Mouse (Mus musculus) CH12.LX (cell line): Measurements from ENCODE around the gene Sept4. TPM values are rescaled to one million over a fixed set of nuclear protein-coding genes. Genes with fewer than 3 reads are reported as not detected.

Source experiments
- DNase-seq: peaks from one replicate; pipeline ENCODE4 v3.0.0-alpha.2; 2013; ENCODE audit errors: extremely low read depth
- H3K27ac ChIP-seq: 2 replicates; pipeline ENCODE4 v1.5.1; 2012; ENCODE audit warnings: low read depth, mild to moderate bottlenecking, control low read depth, moderate library complexity; ENCODE audit not compliant: insufficient read depth
- H3K27me3 ChIP-seq: replicated peaks from 2 replicates; pipeline ENCODE3; 2012; ENCODE audit warnings: inconsistent platforms
- H3K36me3 ChIP-seq, 2 experiments: replicated peaks in 1 of 2; 2 replicates each; pipeline versions ENCODE3 to v1.6.1; 2012; ENCODE audit warnings: inconsistent platforms in 1 of 2, low read length in 1 of 2, mild to moderate bottlenecking in 1 of 2, mixed read lengths in 1 of 2, moderate library complexity in 1 of 2; ENCODE audit not compliant: control insufficient read depth in 1 of 2, insufficient read depth in 1 of 2
- H3K4me1 ChIP-seq, 2 experiments: 2 replicates each; pipeline ENCODE4 v1.6.1; 2012; ENCODE audit warnings: inconsistent platforms in 1 of 2, moderate library complexity in 1 of 2; ENCODE audit not compliant: insufficient read depth in 2 of 2, control insufficient read depth in 1 of 2
- H3K4me2 ChIP-seq: 2 replicates; pipeline ENCODE4 v1.6.1; 2012; ENCODE audit warnings: low read depth, mild to moderate bottlenecking, control low read depth; ENCODE audit not compliant: poor library complexity, insufficient read depth, severe bottlenecking
- H3K4me3 ChIP-seq, 3 experiments: fragments of 150-350 bp in 1 of 3; sonication (generic) in 1 of 3; replicated peaks in 1 of 3; 2 replicates each; pipeline versions ENCODE3 to v1.5.1; 2011 to 2012; ENCODE audit warnings: low read depth in 2 of 3, low read length in 2 of 3, mild to moderate bottlenecking in 2 of 3, moderate library complexity in 2 of 3, control low read depth in 1 of 3, improper control_type of control experiment in 1 of 3, inconsistent platforms in 1 of 3, mixed read lengths in 1 of 3; ENCODE audit not compliant: poor library complexity in 1 of 3
- H3K79me2 ChIP-seq: replicated peaks from 2 replicates; pipeline ENCODE4 v1.6.1; 2012; ENCODE audit warnings: mild to moderate bottlenecking, moderate library complexity; ENCODE audit not compliant: control insufficient read depth, poor library complexity, insufficient read depth, severe bottlenecking; ENCODE audit errors: extremely low read depth
- H3K9ac ChIP-seq: 2 replicates; pipeline ENCODE4 v1.6.1; 2012; ENCODE audit warnings: low read depth, mild to moderate bottlenecking, control low read depth, moderate library complexity; ENCODE audit not compliant: insufficient read depth
- H3K9me3 ChIP-seq: replicated peaks from 2 replicates; pipeline ENCODE3; 2012; ENCODE audit warnings: low read length, inconsistent platforms, mixed read lengths
- CHD1 ChIP-seq: IDR thresholded peaks from 2 replicates; pipeline ENCODE4 v1.6.1; 2012; ENCODE audit warnings: low read depth, low read length, improper control_type of control experiment, inconsistent platforms
- ELF1 ChIP-seq: IDR thresholded peaks from 2 replicates; pipeline ENCODE4 v1.6.1; 2014; ENCODE audit warnings: low read depth, mild to moderate bottlenecking, inconsistent platforms, low read length, improper control_type of control experiment
- ETS1 ChIP-seq: conservative IDR thresholded peaks from 2 replicates; pipeline ENCODE4 v1.6.1; 2012; ENCODE audit warnings: low read depth, mild to moderate bottlenecking, inconsistent platforms, low read length, improper control_type of control experiment, moderate library complexity
- HCFC1 ChIP-seq: IDR thresholded peaks from 2 replicates; pipeline ENCODE4 v1.6.1; 2012; ENCODE audit warnings: low read depth, mild to moderate bottlenecking, inconsistent platforms, low read length, improper control_type of control experiment
- IRF4 ChIP-seq: IDR thresholded peaks from 2 replicates; pipeline ENCODE4 v1.6.1; 2014; ENCODE audit warnings: low read depth, mild to moderate bottlenecking, inconsistent platforms, low read length, improper control_type of control experiment
- KAT2A ChIP-seq: IDR thresholded peaks from 2 replicates; pipeline ENCODE4 v1.6.1; 2012; ENCODE audit warnings: low read length, improper control_type of control experiment, inconsistent platforms; ENCODE audit not compliant: insufficient replicate concordance
- MAX ChIP-seq: IDR thresholded peaks from 2 replicates; pipeline ENCODE4 v1.6.1; 2011; ENCODE audit warnings: low read length, improper control_type of control experiment
- MEF2A ChIP-seq: IDR thresholded peaks from 2 replicates; pipeline ENCODE4 v1.6.1; 2014; ENCODE audit warnings: low read depth, mild to moderate bottlenecking, inconsistent platforms, low read length, improper control_type of control experiment, borderline replicate concordance
- MXI1 ChIP-seq: IDR thresholded peaks from 2 replicates; pipeline ENCODE4 v1.6.1; 2011; ENCODE audit warnings: mild to moderate bottlenecking, low read depth, low read length, improper control_type of control experiment
- MYC ChIP-seq: IDR thresholded peaks from 2 replicates; pipeline ENCODE4 v1.6.1; 2011; ENCODE audit warnings: low read depth, mild to moderate bottlenecking, improper control_type of control experiment, low read length
- NELFE ChIP-seq: IDR thresholded peaks from 2 replicates; pipeline ENCODE4 v1.6.1; 2011; ENCODE audit warnings: low read depth, low read length, improper control_type of control experiment
- NRF1 ChIP-seq: IDR thresholded peaks from 2 replicates; pipeline ENCODE4 v1.6.1; 2014; ENCODE audit warnings: low read depth, mild to moderate bottlenecking, inconsistent platforms, low read length, improper control_type of control experiment, moderate library complexity
- PAX5 ChIP-seq: IDR thresholded peaks from 2 replicates; pipeline ENCODE4 v1.6.1; 2012; ENCODE audit warnings: low read length, inconsistent platforms, mixed read lengths
- POLR2A ChIP-seq: IDR thresholded peaks from 2 replicates; pipeline ENCODE4 v1.6.1; 2011; ENCODE audit warnings: low read depth, mild to moderate bottlenecking, improper control_type of control experiment, low read length
- POLR2AphosphoS2 ChIP-seq: IDR thresholded peaks from 2 replicates; pipeline ENCODE4 v1.6.1; 2011; ENCODE audit warnings: low read depth, low read length, improper control_type of control experiment
- SMC3 ChIP-seq: IDR thresholded peaks from 2 replicates; pipeline ENCODE4 v1.6.1; 2011; ENCODE audit warnings: low read depth, low read length, improper control_type of control experiment
- TBP ChIP-seq: conservative IDR thresholded peaks from 2 replicates; pipeline ENCODE4 v1.6.1; 2011; ENCODE audit warnings: low read depth, low read length, improper control_type of control experiment
- TCF12 ChIP-seq: IDR thresholded peaks from 2 replicates; pipeline ENCODE4 v1.6.1; 2014; ENCODE audit warnings: low read depth, mild to moderate bottlenecking, inconsistent platforms, low read length, improper control_type of control experiment
- UBTF ChIP-seq: IDR thresholded peaks from 2 replicates; pipeline ENCODE4 v1.6.1; 2012; ENCODE audit warnings: low read depth, mild to moderate bottlenecking, inconsistent platforms, low read length, improper control_type of control experiment, moderate library complexity
- ZC3H11A ChIP-seq: IDR thresholded peaks from 2 replicates; pipeline ENCODE4 v1.6.1; 2012; ENCODE audit warnings: low read depth, mild to moderate bottlenecking, inconsistent platforms, low read length, improper control_type of control experiment
- ZKSCAN1 ChIP-seq: IDR thresholded peaks from 2 replicates; pipeline ENCODE4 v1.6.1; 2012; ENCODE audit warnings: low read depth, inconsistent platforms, low read length, improper control_type of control experiment, borderline replicate concordance
- ZMIZ1 ChIP-seq: IDR thresholded peaks from 2 replicates; pipeline ENCODE4 v1.6.1; 2012; ENCODE audit warnings: low read depth, mild to moderate bottlenecking, inconsistent platforms, low read length, improper control_type of control experiment
- dilution Hi-C: fragments of 300-500 bp; cut with MboI; formaldehyde crosslinking; loops from 2 replicates; pipeline ENCODE4 v1.14.3; 2020; ENCODE audit warnings: low sequenced_read_pairs; ENCODE audit not compliant: extremely low pct_unique_long_range_greater_than_20kb, extremely low pct_ligation_motif_present
- in situ Hi-C: fragments of 300-500 bp; cut with MboI; formaldehyde crosslinking; loops from 3 replicates; pipeline ENCODE4 v1.14.3; 2019; ENCODE audit warnings: low sequenced_read_pairs, low pct_ligation_motif_present, low pct_unique_long_range_greater_than_20kb, mixed read lengths
- polyA plus RNA-seq: library from polyadenylated mRNA; unstranded; fragments of >175 nt; gene quantifications from 2 replicates; pipeline ENCODE4 v1.2.1, GENCODE M21; 2012; ENCODE audit warnings: low read depth; ENCODE audit not compliant: insufficient read length
- total RNA-seq, 2 experiments: library from RNA; depleted of rRNA; stranded (reverse); fragments of 300-350 nt in 1 of 2; fragments of >200 nt in 1 of 2; gene quantifications; 2 replicates each; pipeline ENCODE4 v1.2.3; 2012 to 2014

Gene Sept4
- total and polyA plus RNA-seq, 3 experiments, result 0.32 to 1.7 (median 1.5) TPM

DNA sequence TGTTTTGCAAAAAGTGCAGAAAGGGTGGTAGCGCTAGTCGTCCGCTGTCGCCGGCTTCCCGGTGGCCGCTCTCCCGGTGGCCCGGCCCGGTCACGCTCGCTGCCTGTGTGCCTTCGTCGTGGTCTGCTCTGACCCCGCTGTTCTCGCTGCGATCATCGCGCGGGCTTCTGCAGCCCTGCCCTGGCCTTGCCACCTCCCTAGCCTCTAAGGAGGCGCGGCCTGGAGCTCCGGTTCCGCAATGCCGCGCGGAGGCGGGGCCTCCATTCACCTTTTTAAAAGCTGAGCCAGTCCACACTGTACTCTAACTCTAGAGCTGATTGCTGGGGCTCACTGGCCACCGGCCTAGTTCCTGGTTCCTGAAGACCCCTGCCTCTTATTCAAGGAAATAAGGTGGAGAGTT, 70.5 kb downstream of the Sept4 start:
- Histone ChIP-seq H3K27me3 (no peaks in the 10 kb centered on the region), H3K9me3 (no peaks in the 10 kb centered on the region), H3K9ac (peak overlapping the region; percentile 81), H3K27ac (peak overlapping the region; percentile 14; the same call in 1 of the 2 replicates), H3K79me2 (no peaks in the 10 kb centered on the region), H3K36me3 (no peaks in the 10 kb centered on the region), H3K4me1 (peaks cover 0 to 22% of the 10 kb centered on the region in 2 experiments; a peak in 3 of 4 replicates), H3K4me3 (peak overlapping the region; percentile 55 to 63 (median 60)), H3K4me2 (peak overlapping the region; percentile 60)
- peak; percentile 89 for TF ChIP-seq ELF1
- TF ChIP-seq ZC3H11A, result no peak
- peak; percentile 92 for TF ChIP-seq TBP
- peak; percentile 61; the same call in 1 of the 2 replicates for TF ChIP-seq MYC
- TF ChIP-seq HCFC1, result peak; percentile 64; the same call in 1 of the 2 replicates
- peak; percentile 95 for TF ChIP-seq UBTF
- TF ChIP-seq KAT2A, result no peak
- TF ChIP-seq MAX, result peak; percentile 80; the same call in 1 of the 2 replicates
- peak; percentile 90 for TF ChIP-seq POLR2AphosphoS2
- peak; percentile 86; the same call in 1 of the 2 replicates for TF ChIP-seq PAX5
- TF ChIP-seq SMC3, result no peak
- TF ChIP-seq CHD1, result no peak
- peak; percentile 93 for TF ChIP-seq NELFE
- TF ChIP-seq ZKSCAN1, result no peak
- TF ChIP-seq ETS1, result no peak
- TF ChIP-seq MEF2A, result 0 out of 2 replicates have a peak, but pooled peaks have one; percentile 16
- peak; percentile 70; the same call in 1 of the 2 replicates for TF ChIP-seq MXI1
- TF ChIP-seq ZMIZ1, result peak; percentile 86; the same call in 1 of the 2 replicates
- peak; percentile 93 for TF ChIP-seq TCF12
- peak; percentile 31; the same call in 1 of the 2 replicates for TF ChIP-seq IRF4
- TF ChIP-seq POLR2A, result peak; percentile 99
- TF ChIP-seq NRF1, result peak; percentile 46; the same call in 1 of the 2 replicates
- dilution Hi-C loops (no loop called here), in situ Hi-C loops (no loop called here)
- peak; percentile 88 for DNase-seq

Other genes with a start within 250 kb of the Sept4 start
- 0.50 and 0.64 TPM in 2 replicates for gene Ppm1e, start 209.9 kb upstream of the Sept4 start, total RNA-seq (2012; rRNA removed)
- gene Ppm1e, start 209.9 kb upstream of the Sept4 start, total RNA-seq (2014; rRNA removed), result 0.66 and 0.74 TPM in 2 replicates
- gene Ppm1e, start 209.9 kb upstream of the Sept4 start, polyA plus RNA-seq, result 0.86 and 1.1 TPM in 2 replicates
- gene Rad51c, start 163.9 kb upstream of the Sept4 start, total RNA-seq (2012; rRNA removed), result 5.3 and 6.8 TPM in 2 replicates
- 5.6 and 6.3 TPM in 2 replicates for gene Rad51c, start 163.9 kb upstream of the Sept4 start, total RNA-seq (2014; rRNA removed)
- gene Rad51c, start 163.9 kb upstream of the Sept4 start, polyA plus RNA-seq, result 4.8 and 6.1 TPM in 2 replicates
- 1.4 and 1.5 TPM in 2 replicates for gene Tex14, start 163.8 kb upstream of the Sept4 start, total RNA-seq (2012; rRNA removed)
- gene Tex14, start 163.8 kb upstream of the Sept4 start, total RNA-seq (2014; rRNA removed), result 1.4 and 2.1 TPM in 2 replicates
- 1.3 and 1.6 TPM in 2 replicates for gene Tex14, start 163.8 kb upstream of the Sept4 start, polyA plus RNA-seq
- not detected in 2 replicates for gene Gm11492, start 2.2 kb upstream of the Sept4 start, total RNA-seq (2012; rRNA removed)
- not detected in 2 replicates for gene Gm11492, start 2.2 kb upstream of the Sept4 start, total RNA-seq (2014; rRNA removed)
- gene Gm11492, start 2.2 kb upstream of the Sept4 start, polyA plus RNA-seq, result not detected in 2 replicates
- gene Mtmr4, start 23.3 kb downstream of the Sept4 start, total RNA-seq (2012; rRNA removed), result 29.4 and 40.5 TPM in 2 replicates
- gene Mtmr4, start 23.3 kb downstream of the Sept4 start, total RNA-seq (2014; rRNA removed), result 27.2 and 29.5 TPM in 2 replicates
- 31.7 and 32.9 TPM in 2 replicates for gene Mtmr4, start 23.3 kb downstream of the Sept4 start, polyA plus RNA-seq
- gene Hsf5, start 48.3 kb downstream of the Sept4 start, total RNA-seq (2012; rRNA removed), result 0.04 TPM in 1 of 2 replicates, not detected in the other
- not detected in 2 replicates for gene Hsf5, start 48.3 kb downstream of the Sept4 start, total RNA-seq (2014; rRNA removed)
- gene Hsf5, start 48.3 kb downstream of the Sept4 start, polyA plus RNA-seq, result not detected in 2 replicates
- 23.8 and 27.7 TPM in 2 replicates for gene Rnf43, start 93.8 kb downstream of the Sept4 start, total RNA-seq (2012; rRNA removed)
- 10.7 and 12.2 TPM in 2 replicates for gene Rnf43, start 93.8 kb downstream of the Sept4 start, total RNA-seq (2014; rRNA removed)
- gene Rnf43, start 93.8 kb downstream of the Sept4 start, polyA plus RNA-seq, result 26.3 and 27.8 TPM in 2 replicates
- gene Supt4a, start 168.6 kb downstream of the Sept4 start, total RNA-seq (2012; rRNA removed), result 241 and 287 TPM in 2 replicates
- gene Supt4a, start 168.6 kb downstream of the Sept4 start, total RNA-seq (2014; rRNA removed), result 251 and 256 TPM in 2 replicates
- 220 and 229 TPM in 2 replicates for gene Supt4a, start 168.6 kb downstream of the Sept4 start, polyA plus RNA-seq
- 19.9 and 36.9 TPM in 2 replicates for gene Tspoap1, start 191.6 kb downstream of the Sept4 start, total RNA-seq (2012; rRNA removed)
- 12.8 and 16.5 TPM in 2 replicates for gene Tspoap1, start 191.6 kb downstream of the Sept4 start, total RNA-seq (2014; rRNA removed)
- 11.6 and 12.3 TPM in 2 replicates for gene Tspoap1, start 191.6 kb downstream of the Sept4 start, polyA plus RNA-seq
- not detected in 2 replicates for gene Mpo, start 224.7 kb downstream of the Sept4 start, total RNA-seq (2012; rRNA removed)
- not detected in 2 replicates for gene Mpo, start 224.7 kb downstream of the Sept4 start, total RNA-seq (2014; rRNA removed)
- gene Mpo, start 224.7 kb downstream of the Sept4 start, polyA plus RNA-seq, result not detected in 2 replicates